Mouse (Mus musculus) brain, embryonic 14.5 days (tissue): ENCODE data around the gene Serinc4. TPM values are rescaled to one million over a fixed set of nuclear protein-coding genes. Genes with fewer than 3 reads are reported as not detected.
A peak's percentile ranks its signal among the peaks of the same experiment; 100 is the strongest.

Experiments
- DNase-seq: peaks from one replicate; pipeline ENCODE4 v3.0.0-alpha.2; 2011; ENCODE audit warnings: low read depth
- CTCF ChIP-seq: fragments of 200-500 bp; IDR thresholded peaks from 2 replicates; pipeline ENCODE4 v1.5.1; 2012; ENCODE audit warnings: inconsistent platforms, mild to moderate bottlenecking, moderate library complexity, borderline replicate concordance; ENCODE audit not compliant: insufficient read depth, insufficient read length; ENCODE audit errors: extremely low read depth
- POLR2A ChIP-seq: fragments of 200-500 bp; IDR thresholded peaks from 2 replicates; pipeline ENCODE4 v1.6.1; 2012; ENCODE audit warnings: mild to moderate bottlenecking, inconsistent platforms, borderline replicate concordance; ENCODE audit not compliant: poor library complexity, insufficient read depth, insufficient read length, severe bottlenecking; ENCODE audit errors: extremely low read depth
- polyA plus RNA-seq: library from polyadenylated mRNA; depleted of rRNA; stranded (reverse); fragments of >200 nt; gene quantifications from 2 replicates; pipeline ENCODE4 v1.2.3, GENCODE M21; 2012; rRNA removed

Serinc4 gene
- polyA plus RNA-seq, 1 experiment, result 4.8 TPM

DNA sequence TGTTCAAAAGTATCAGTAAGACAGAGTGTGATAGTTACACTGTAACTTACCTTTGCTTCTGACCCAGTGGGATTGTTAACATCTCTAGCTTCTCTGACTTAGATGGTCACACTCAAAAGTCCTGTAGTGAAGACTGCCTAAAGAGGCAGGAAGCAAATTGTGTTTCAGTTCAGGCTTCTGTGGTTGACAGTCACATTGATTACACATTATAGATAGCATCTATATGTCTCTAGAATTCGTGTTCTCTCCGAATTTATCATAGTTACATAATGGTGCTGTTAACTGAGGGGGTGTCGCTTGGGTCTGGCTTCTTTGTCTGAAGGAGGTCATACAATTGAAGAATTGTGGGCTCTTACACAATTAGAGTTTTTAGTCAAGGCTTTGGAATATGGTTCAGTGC is 41.5 kb downstream of the Serinc4 start:
- TF ChIP-seq CTCF (no peak), POLR2A (no peak)
- no peak for DNase-seq

DNA sequence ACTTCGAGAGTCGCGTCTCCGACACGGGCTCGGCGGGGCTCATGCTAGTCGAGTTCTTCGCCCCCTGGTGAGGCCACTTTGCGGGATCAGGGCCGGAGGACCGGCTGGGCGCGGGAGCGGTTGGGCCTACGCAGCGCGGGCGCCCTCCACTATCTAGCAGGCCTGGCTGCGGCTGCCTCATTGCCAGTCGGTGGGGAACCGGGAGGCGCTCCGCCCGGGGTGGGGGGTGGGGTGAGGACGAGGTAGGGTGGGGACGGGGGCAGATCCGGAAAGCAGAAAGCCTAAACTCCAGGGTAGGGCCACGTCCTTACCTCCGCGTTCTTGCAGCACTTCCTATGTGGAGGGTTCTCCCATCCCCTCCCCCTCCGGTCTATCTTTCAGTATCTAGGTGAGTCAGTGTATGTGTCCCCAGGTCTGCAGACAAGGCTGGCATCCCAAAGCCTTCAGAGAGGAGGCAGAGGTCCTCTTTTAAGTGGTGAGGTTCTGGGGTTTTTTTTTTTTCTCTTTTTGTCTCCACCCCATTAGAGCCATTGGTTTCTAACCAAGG is 42.4 kb downstream of the Serinc4 start:
- TF ChIP-seq POLR2A, result no peak
- TF ChIP-seq CTCF, result no peak
- DNase-seq, result peak; percentile 55

DNA sequence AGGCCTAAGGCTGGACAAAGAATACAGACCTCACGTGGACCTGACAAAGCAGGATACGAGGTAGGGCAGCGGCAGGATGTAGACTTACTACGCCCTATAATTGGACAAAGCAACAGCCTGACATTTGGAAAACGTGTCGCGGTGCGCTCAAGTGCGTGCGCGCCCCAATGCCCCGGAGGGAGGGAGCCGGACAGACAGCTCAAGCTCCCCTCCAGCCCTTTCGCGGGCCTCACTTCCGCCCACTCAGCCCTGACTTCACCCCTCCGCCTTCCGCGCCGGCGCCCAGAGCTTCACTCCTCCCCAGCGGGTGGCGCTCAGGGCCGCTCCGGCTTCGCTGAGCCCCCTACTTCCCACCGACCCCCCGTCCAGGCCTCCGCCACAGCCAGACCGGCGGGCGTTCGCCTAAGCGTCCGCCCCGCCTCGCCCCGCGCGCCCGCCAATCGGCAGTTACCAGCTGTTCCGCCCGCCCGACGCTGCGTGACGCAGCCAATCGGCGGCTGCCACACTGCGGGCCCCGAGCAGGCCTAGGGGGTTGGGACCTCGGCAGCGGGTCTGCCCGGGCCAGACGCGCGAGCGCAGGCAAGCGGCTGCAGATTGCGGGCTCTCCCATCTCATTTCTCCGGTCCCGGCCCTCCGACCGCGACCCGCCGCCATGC is 43.1 kb downstream of the Serinc4 start, which contains the start of the genes Pdia3 and Catsper2:
TSS of gene Pdia3 (plus strand) at position 389 of the 656 bp plus-strand sequence.
TSS of gene Catsper2 (minus strand) at position 406 of the 656 bp plus-strand sequence.
- TF ChIP-seq POLR2A (peak; percentile 95), CTCF (0 out of 2 replicates have a peak, but pooled peaks have one; percentile 11)
- DNase-seq, result peak; percentile 99

DNA sequence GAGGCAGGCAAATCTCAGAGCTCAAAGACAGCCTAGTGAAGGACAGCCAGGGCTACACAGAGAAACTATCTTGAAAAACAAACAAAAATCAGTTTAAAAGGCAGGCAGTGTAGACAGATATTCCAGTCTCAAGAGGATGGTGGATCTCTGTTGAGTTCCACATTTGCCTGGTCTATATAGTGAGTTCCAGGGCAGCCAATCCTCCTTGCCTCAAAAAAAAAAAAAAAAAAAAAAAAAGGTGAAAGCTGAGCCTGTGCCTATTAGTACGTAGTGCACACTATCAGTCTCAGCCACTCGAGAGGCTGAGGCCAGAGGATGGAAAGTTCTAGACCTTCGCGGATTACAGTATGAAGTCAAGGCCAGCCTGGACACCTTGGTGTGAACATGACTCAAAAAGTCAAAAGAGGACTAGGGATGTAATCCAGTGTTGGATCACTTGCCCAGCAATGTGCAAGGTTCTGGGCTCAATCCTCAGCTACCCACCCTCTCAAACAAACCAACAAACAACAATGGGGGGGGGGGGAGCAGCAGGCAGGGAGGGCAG is 43.7 kb downstream of the Serinc4 start:
- DNase-seq, result no peak
- TF ChIP-seq CTCF (no peak), POLR2A (no peak)

DNA sequence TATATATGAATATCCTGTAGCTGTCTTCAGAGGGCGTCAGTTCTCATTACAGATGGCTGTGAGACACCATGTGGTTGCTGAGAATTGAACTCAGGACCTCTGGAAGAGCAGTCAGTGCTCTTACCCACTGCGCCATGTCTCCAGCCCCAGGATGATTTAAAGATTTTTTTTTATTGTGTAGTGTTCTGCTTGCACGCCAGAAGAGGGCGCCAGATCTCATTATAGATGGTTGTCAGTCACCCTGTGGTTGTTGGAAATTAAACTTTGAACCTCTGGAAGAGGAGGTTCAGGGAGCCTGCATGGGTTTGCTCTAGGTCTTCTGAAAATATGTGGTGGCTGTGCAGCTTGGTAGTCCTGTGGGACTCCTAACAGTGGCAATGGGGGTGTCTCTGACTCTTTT is 48.4 kb downstream of the Serinc4 start:
- TF ChIP-seq CTCF (peak; percentile 41; the same call in 1 of the 2 replicates), POLR2A (no peak)
- DNase-seq, result peak; percentile 2

DNA sequence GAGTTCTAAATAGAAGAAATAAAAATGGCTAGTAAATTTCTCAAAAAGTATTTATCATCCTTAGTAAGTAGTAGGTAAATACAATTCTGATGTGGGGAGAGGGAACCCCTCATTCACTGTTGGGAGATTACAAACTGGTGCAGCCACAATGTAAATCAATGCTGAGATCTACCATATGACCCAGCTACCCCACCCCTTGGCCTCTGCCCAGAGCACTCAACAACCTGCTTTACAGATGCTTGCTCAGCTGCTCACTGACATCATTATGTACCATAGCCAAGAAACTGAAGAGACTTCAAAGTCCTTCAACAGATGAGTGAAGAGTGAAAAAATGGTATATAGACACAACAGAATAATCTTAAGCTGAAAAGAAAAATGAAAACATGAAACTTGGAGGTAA is 53.3 kb downstream of the Serinc4 start:
- TF ChIP-seq POLR2A, result no peak
- TF ChIP-seq CTCF, result no peak
- no peak for DNase-seq

DNA sequence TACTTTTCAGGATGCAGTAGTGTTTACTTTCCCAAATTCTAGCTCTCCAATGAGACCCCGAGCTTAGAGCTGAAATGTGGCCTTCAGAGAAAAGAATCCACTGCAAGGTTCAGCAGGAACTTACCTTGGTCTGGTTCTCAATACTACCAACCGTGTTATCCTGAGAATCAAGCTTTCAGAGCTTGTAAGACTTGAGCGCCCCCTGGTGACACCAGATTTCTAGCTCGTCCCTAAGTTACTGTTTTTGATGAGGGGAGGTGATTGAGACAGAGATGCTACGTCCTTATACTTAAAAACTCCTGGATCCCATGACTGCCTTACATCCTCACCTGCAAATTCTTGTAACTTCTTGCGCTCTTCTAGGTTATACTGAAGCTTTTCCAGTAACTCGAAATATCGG is 60.0 kb downstream of the Serinc4 start:
- peak; percentile 92 for DNase-seq
- TF ChIP-seq POLR2A (no peak), CTCF (peak; percentile 79; the same call in 1 of the 2 replicates)

Other genes with a start within 250 kb of the Serinc4 start
- gene Trp53bp1, start 185.4 kb downstream of the Serinc4 start, polyA plus RNA-seq, result 142 and 175 TPM in 2 replicates
- 13.7 and 23.4 TPM in 2 replicates for gene Map1a, start 167.2 kb downstream of the Serinc4 start, polyA plus RNA-seq
- 22.1 and 25.8 TPM in 2 replicates for gene Ppip5k1, start 101.4 kb downstream of the Serinc4 start, polyA plus RNA-seq
- 39.0 and 49.9 TPM in 2 replicates for gene Ckmt1, start 99.1 kb downstream of the Serinc4 start, polyA plus RNA-seq
- gene Strc, start 69.6 kb downstream of the Serinc4 start, polyA plus RNA-seq, result 0.04 TPM in 1 of 2 replicates, not detected in the other
- 168 and 174 TPM in 2 replicates for gene Pdia3, start 43.0 kb downstream of the Serinc4 start, polyA plus RNA-seq
- gene Catsper2, start 43.0 kb downstream of the Serinc4 start, polyA plus RNA-seq, result 6.6 and 6.8 TPM in 2 replicates
- gene Ell3, start 12.5 kb downstream of the Serinc4 start, polyA plus RNA-seq, result 0.25 and 0.26 TPM in 2 replicates
- gene Serf2, start 7.6 kb downstream of the Serinc4 start, polyA plus RNA-seq, result 296 and 465 TPM in 2 replicates
- 31.6 and 32.1 TPM in 2 replicates for gene Hypk, start 3.5 kb downstream of the Serinc4 start, polyA plus RNA-seq
- gene Mfap1b, start 17.3 kb upstream of the Serinc4 start, polyA plus RNA-seq, result 17.2 and 28.0 TPM in 2 replicates
- gene Mfap1a, start 49.9 kb upstream of the Serinc4 start, polyA plus RNA-seq, result 10.8 and 18.4 TPM in 2 replicates
- gene Wdr76, start 49.9 kb upstream of the Serinc4 start, polyA plus RNA-seq, result 7.7 and 10.6 TPM in 2 replicates